Mouse (Mus musculus): ENCODE data around the gene Rps6ka2. TPM values are rescaled to one million over a fixed set of nuclear protein-coding genes. Genes with fewer than 3 reads are reported as not detected.
"Not testable (repeated sequence)": the region's sequence is repeated elsewhere in the genome, so short reads cannot be mapped to it uniquely, and the experiment has no call there.

Gene Rps6ka2
- 2.4 and 9.1 TPM in 2 replicates for polyA plus RNA-seq (2011; ENCODE audit: insufficient read depth, insufficient read length, low replicate concordance, missing spikeins)

GRCm38 (mm10) chr17:7169627-7170303 lies at the start of gene Rps6ka2:
Rps6ka2 (plus strand) TSS chr17:7170115.
- TF ChIP-seq CTCF (IDR thresholded peaks at IDR 0.05; ENCODE audit: control insufficient read depth, insufficient read depth, low read length): no peak
- no peak for TF ChIP-seq POLR2A (IDR thresholded peaks at IDR 0.05; ENCODE audit: borderline replicate concordance, control insufficient read depth, low read depth, low read length)
- Histone ChIP-seq H3K27ac (ENCODE audit: control insufficient read depth, insufficient read depth, low read depth, low read length, poor library complexity) (peak within 1 kb of the TSS; percentile 40), H3K4me1 (ENCODE audit: control insufficient read depth, insufficient read depth, low read length) (peaks cover 5% of the 10 kb centered on the region; the same call in 1 of the 2 replicates), H3K4me3 (replicated peaks; ENCODE audit: control insufficient read depth, low read depth, low read length) (peak within 1 kb of the TSS; percentile 67)
- under 1% methylated on average over 55 of the region's 56 CpGs for whole genome bisulfite sequencing

- H3K4me3 ChIP-seq (replicated peaks; ENCODE audit: control insufficient read depth, low read depth, low read length); H3K27ac ChIP-seq (ENCODE audit: control insufficient read depth, insufficient read depth, low read depth, low read length, poor library complexity); H3K4me1 ChIP-seq (ENCODE audit: control insufficient read depth, insufficient read depth, low read length): not testable (repeated sequence)
- WGBS: 77% methylated on average over 3 of the region's 3 CpGs
These were observed 49.1 kb upstream of the Rps6ka2 start for GRCm38 (mm10) chr17:7120835-7121234.

- H3K4me3 ChIP-seq (replicated peaks; ENCODE audit: control insufficient read depth, low read depth, low read length); H3K4me1 ChIP-seq (ENCODE audit: control insufficient read depth, insufficient read depth, low read length); H3K27ac ChIP-seq (ENCODE audit: control insufficient read depth, insufficient read depth, low read depth, low read length, poor library complexity): not testable (repeated sequence)
- 81% methylated on average over 11 of the region's 11 CpGs for WGBS
These were observed 47.4 kb upstream of the Rps6ka2 start for GRCm38 (mm10) chr17:7122554-7122953.

- not testable (repeated sequence) for H3K4me3 ChIP-seq (replicated peaks; ENCODE audit: control insufficient read depth, low read depth, low read length); H3K27ac ChIP-seq (ENCODE audit: control insufficient read depth, insufficient read depth, low read depth, low read length, poor library complexity); H3K4me1 ChIP-seq (ENCODE audit: control insufficient read depth, insufficient read depth, low read length)
- WGBS: 33% methylated on average over 8 of the region's 10 CpGs
These were observed 43.4 kb upstream of the Rps6ka2 start for GRCm38 (mm10) chr17:7126475-7126874.

- not testable (repeated sequence) for H3K4me1 ChIP-seq (ENCODE audit: control insufficient read depth, insufficient read depth, low read length); H3K27ac ChIP-seq (ENCODE audit: control insufficient read depth, insufficient read depth, low read depth, low read length, poor library complexity); H3K4me3 ChIP-seq (replicated peaks; ENCODE audit: control insufficient read depth, low read depth, low read length)
- no CpG with 5 or more reads among the region's 7 CpGs for WGBS
These were observed 35.9 kb upstream of the Rps6ka2 start for GRCm38 (mm10) chr17:7134002-7134401.

- WGBS: 89% methylated on average over 7 of the region's 8 CpGs
- not testable (repeated sequence) for H3K4me1 ChIP-seq (ENCODE audit: control insufficient read depth, insufficient read depth, low read length); H3K27ac ChIP-seq (ENCODE audit: control insufficient read depth, insufficient read depth, low read depth, low read length, poor library complexity); H3K4me3 ChIP-seq (replicated peaks; ENCODE audit: control insufficient read depth, low read depth, low read length)
These were observed 34.6 kb upstream of the Rps6ka2 start for GRCm38 (mm10) chr17:7135277-7135676.

- WGBS: 83% methylated on average over 21 of the region's 21 CpGs
- no peaks in the 10 kb centered on the region for H3K4me1 ChIP-seq (ENCODE audit: control insufficient read depth, insufficient read depth, low read length)
These were observed 31.6 kb upstream of the Rps6ka2 start for GRCm38 (mm10) chr17:7138186-7138925.

GRCm38 (mm10) chr17:7140399-7141174 lies 29.3 kb upstream of the Rps6ka2 start:
- Histone ChIP-seq H3K4me3 (replicated peaks; ENCODE audit: control insufficient read depth, low read depth, low read length) (no peak overlapping the region), H3K27ac (ENCODE audit: control insufficient read depth, insufficient read depth, low read depth, low read length, poor library complexity) (no peak overlapping the region), H3K4me1 (ENCODE audit: control insufficient read depth, insufficient read depth, low read length) (no peaks in the 10 kb centered on the region; the same call in 1 of the 2 replicates)
- WGBS: 77% methylated on average over 10 of the region's 10 CpGs
- TF ChIP-seq POLR2A (IDR thresholded peaks at IDR 0.05; ENCODE audit: borderline replicate concordance, control insufficient read depth, low read depth, low read length) (no peak), CTCF (IDR thresholded peaks at IDR 0.05; ENCODE audit: control insufficient read depth, insufficient read depth, low read length) (no peak)

More at GRCm38 (mm10) chr17:7138186-7138925, 31.6 kb upstream of the Rps6ka2 start:
- Histone ChIP-seq H3K4me3 (replicated peaks; ENCODE audit: control insufficient read depth, low read depth, low read length) (no peak overlapping the region), H3K27ac (ENCODE audit: control insufficient read depth, insufficient read depth, low read depth, low read length, poor library complexity) (no peak overlapping the region)
- TF ChIP-seq CTCF (IDR thresholded peaks at IDR 0.05; ENCODE audit: control insufficient read depth, insufficient read depth, low read length) (no peak), POLR2A (IDR thresholded peaks at IDR 0.05; ENCODE audit: borderline replicate concordance, control insufficient read depth, low read depth, low read length) (no peak)

- TF ChIP-seq POLR2A (IDR thresholded peaks at IDR 0.05; ENCODE audit: borderline replicate concordance, control insufficient read depth, low read depth, low read length): no peak
- TF ChIP-seq CTCF (IDR thresholded peaks at IDR 0.05; ENCODE audit: control insufficient read depth, insufficient read depth, low read length): no peak
- Histone ChIP-seq H3K4me1 (ENCODE audit: control insufficient read depth, insufficient read depth, low read length) (no peaks in the 10 kb centered on the region; the same call in none of the 2 replicates), H3K4me3 (replicated peaks; ENCODE audit: control insufficient read depth, low read depth, low read length) (no peak overlapping the region), H3K27ac (ENCODE audit: control insufficient read depth, insufficient read depth, low read depth, low read length, poor library complexity) (no peak overlapping the region)
- 49% methylated on average over 4 of the region's 4 CpGs for WGBS
These were observed 27.5 kb upstream of the Rps6ka2 start for GRCm38 (mm10) chr17:7142367-7142766.
